ENCODE assay signal across 7 mouse cellular contexts in the genomic region with DNA sequence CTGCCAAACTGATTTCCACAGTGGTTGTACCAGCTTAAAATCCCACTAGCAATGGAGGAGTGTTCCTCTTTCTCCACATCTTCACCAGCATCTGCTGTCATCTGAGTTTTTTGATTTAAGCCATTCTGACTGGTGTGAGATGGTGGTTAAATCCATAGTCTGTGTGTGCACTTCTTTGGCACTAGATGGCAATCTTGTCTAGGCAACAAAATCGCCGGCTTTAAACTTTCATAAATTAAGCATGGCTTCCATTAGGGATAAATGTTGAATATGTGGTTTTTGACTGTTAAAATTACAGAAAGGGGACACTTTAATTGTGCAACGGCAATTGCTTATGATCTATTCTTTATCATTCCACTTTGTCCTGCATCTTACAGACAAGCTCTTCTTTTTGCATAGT. TPM values are rescaled to one million over a fixed set of nuclear protein-coding genes. Genes with fewer than 3 reads are reported as not detected.
DNase-seq lines count a peak whose midpoint lies in the region; ATAC-seq and TF ChIP-seq lines count a peak whose summit lies in the region.
"Not testable (repeated sequence)": the region's sequence is repeated elsewhere in the genome, so short reads cannot be mapped to it uniquely, and the experiment has no call there.

No protein-coding gene starts in this region.

- not testable (repeated sequence) for H3K9ac ChIP-seq in embryonic facial prominence, embryonic 11.5 days (replicated peaks; ENCODE audit: low read length); hindbrain, postnatal 0 days (replicated peaks; ENCODE audit: low read length); liver, postnatal 0 days (replicated peaks); midbrain, embryonic 15.5 days

- H3K27ac ChIP-seq in embryonic facial prominence, embryonic 11.5 days (replicated peaks; ENCODE audit: low read depth, low read length); hindbrain, postnatal 0 days; liver, postnatal 0 days (ENCODE audit: low read depth); midbrain, embryonic 15.5 days: not testable (repeated sequence)

- not testable (repeated sequence) for H3K4me2 ChIP-seq in embryonic facial prominence, embryonic 11.5 days (ENCODE audit: low read depth, low read length); hindbrain, postnatal 0 days (ENCODE audit: low read depth, low read length); liver, postnatal 0 days (ENCODE audit: low read depth, low read length); midbrain, embryonic 15.5 days

- not testable (repeated sequence) for H3K4me3 ChIP-seq in embryonic facial prominence, embryonic 11.5 days (ENCODE audit: low read depth, low read length); hindbrain, postnatal 0 days (ENCODE audit: low read length); liver, postnatal 0 days (ENCODE audit: low read depth, low read length); midbrain, embryonic 15.5 days

- ATAC-seq in embryonic facial prominence, embryonic 11.5 days (replicated peaks; ENCODE audit: insufficient number of reproducible peaks, low FRiP score, low TSS enrichment, low read depth); liver, postnatal 0 days: not testable (repeated sequence)
- peak; percentile 80 for ATAC-seq in frontal cortex, adult (ENCODE audit: low TSS enrichment)
- ATAC-seq in hindbrain, postnatal 0 days = 0 out of 2 replicates have a peak, but pooled peaks have one; percentile 47
- ATAC-seq in midbrain, embryonic 15.5 days (replicated peaks) = peak; percentile 63; the same call in 1 of the 2 replicates

- H3K36me3 ChIP-seq in embryonic facial prominence, embryonic 11.5 days (replicated peaks; ENCODE audit: control insufficient read depth, insufficient read depth, low read depth, low read length); hindbrain, postnatal 0 days (ENCODE audit: insufficient read depth, low read length); liver, postnatal 0 days (replicated peaks; ENCODE audit: insufficient read depth, low read length); midbrain, embryonic 15.5 days (replicated peaks): not testable (repeated sequence)

- TF ChIP-seq CTCF in hindbrain, postnatal 0 days (IDR thresholded peaks at IDR 0.05; ENCODE audit: low read depth) = peak; percentile 71
- peak; percentile 44 for TF ChIP-seq CTCF in liver, postnatal 0 days (IDR thresholded peaks at IDR 0.05; ENCODE audit: low read depth)

- H3K9me3 ChIP-seq in embryonic facial prominence, embryonic 11.5 days (replicated peaks; ENCODE audit: control insufficient read depth, low read length); hindbrain, postnatal 0 days (ENCODE audit: low read length); liver, postnatal 0 days (ENCODE audit: low read length); midbrain, embryonic 15.5 days: not testable (repeated sequence)

- not testable (repeated sequence) for H3K4me1 ChIP-seq in embryonic facial prominence, embryonic 11.5 days (ENCODE audit: control insufficient read depth, insufficient read depth, low read length); hindbrain, postnatal 0 days (ENCODE audit: insufficient read depth, low read length); liver, postnatal 0 days (ENCODE audit: insufficient read depth); midbrain, embryonic 15.5 days

- TF ChIP-seq EP300 in liver, postnatal 0 days (IDR thresholded peaks at IDR 0.05; ENCODE audit: low read depth) = not testable (repeated sequence)

- WGBS in embryonic facial prominence, embryonic 11.5 days = 33% methylated on average over 3 of the region's 3 CpGs
- 40% methylated on average over 3 of the region's 3 CpGs for WGBS in hindbrain, postnatal 0 days
- WGBS in liver, postnatal 0 days (ENCODE audit: insufficient replicate concordance) = 41% methylated on average over 3 of the region's 3 CpGs
- 44% methylated on average over 3 of the region's 3 CpGs for WGBS in midbrain, embryonic 15.5 days

- DNase-seq in ES-CJ7 (ENCODE audit: low read depth, low spot score) (peak; percentile 26), adipocyte (ENCODE audit: low spot score) (peak; percentile 67)
- peak; percentile 65 for DNase-seq in embryonic facial prominence, embryonic 11.5 days (ENCODE audit: low spot score)
- peak; percentile 79 for DNase-seq in hindbrain, postnatal 0 days (ENCODE audit: low spot score)
- not testable (repeated sequence) for DNase-seq in liver, postnatal 0 days

- not testable (repeated sequence) for H3K27me3 ChIP-seq in embryonic facial prominence, embryonic 11.5 days (ENCODE audit: control insufficient read depth, insufficient read depth, low read length); hindbrain, postnatal 0 days (ENCODE audit: insufficient read depth, low read length); liver, postnatal 0 days (ENCODE audit: insufficient read depth, low read length); midbrain, embryonic 15.5 days (replicated peaks)

RNA-seq across cellular contexts. Expression of a gene that starts 21.4 kb away (rescaled TPM):
- 48.0 and 55.1 TPM in 2 replicates for polyA plus RNA-seq in embryonic facial prominence, embryonic 11.5 days (2014; fragmentation: Nextera tagmentation; extraction: Ambion mirVana)
- 26.1 and 32.3 TPM in 2 replicates for total RNA-seq in hindbrain, postnatal 0 days (2014; rRNA removed)
- polyA plus RNA-seq in hindbrain, postnatal 0 days (2015; fragmentation: Nextera tagmentation; extraction: Ambion mirVana) = 46.5 and 52.6 TPM in 2 replicates
- 15.7 and 16.9 TPM in 2 replicates for polyA plus RNA-seq in liver, postnatal 0 days (2015; fragmentation: Nextera tagmentation; extraction: Ambion mirVana)
- 52.8 and 60.3 TPM in 2 replicates for polyA plus RNA-seq in midbrain, embryonic 15.5 days (2015; fragmentation: Nextera tagmentation; extraction: Ambion mirVana)

RNA-seq across cellular contexts. Expression of a gene that starts 44.9 kb away (rescaled TPM):
- 2.4 and 2.9 TPM in 2 replicates for polyA plus RNA-seq in embryonic facial prominence, embryonic 11.5 days (2014; fragmentation: Nextera tagmentation; extraction: Ambion mirVana)
- total RNA-seq in hindbrain, postnatal 0 days (2014; rRNA removed) = 21.0 and 24.2 TPM in 2 replicates
- polyA plus RNA-seq in hindbrain, postnatal 0 days (2015; fragmentation: Nextera tagmentation; extraction: Ambion mirVana) = 17.6 TPM in 2 replicates
- polyA plus RNA-seq in liver, postnatal 0 days (2015; fragmentation: Nextera tagmentation; extraction: Ambion mirVana) = 165 and 175 TPM in 2 replicates
- polyA plus RNA-seq in midbrain, embryonic 15.5 days (2015; fragmentation: Nextera tagmentation; extraction: Ambion mirVana) = 19.7 and 23.7 TPM in 2 replicates
